Mouse (Mus musculus) MEL (cell line): ENCODE measurements around the gene Mau2. TPM values are rescaled to one million over a fixed set of nuclear protein-coding genes. Genes with fewer than 3 reads are reported as not detected.

Source experiments
- DNase-seq: peaks from one replicate; pipeline ENCODE4 v3.0.0; 2011; ENCODE audit warnings: low read depth, low spot score
- H3K27ac ChIP-seq: 2 replicates; pipeline ENCODE4 v1.5.1; 2012; ENCODE audit warnings: low read depth, mild to moderate bottlenecking, control low read depth, low read length, moderate library complexity; ENCODE audit not compliant: control insufficient read depth
- H3K27me3 ChIP-seq, 2 experiments: fragments of 150-350 bp in 1 of 2; sonication (generic) in 1 of 2; 2 replicates each; pipeline ENCODE4 v1.6.1; 2012; ENCODE audit warnings: low read length in 2 of 2, mild to moderate bottlenecking in 2 of 2, improper control_type of control experiment in 1 of 2, moderate library complexity in 1 of 2; ENCODE audit not compliant: insufficient read depth in 2 of 2, control insufficient read depth in 1 of 2
- H3K36me3 ChIP-seq, 2 experiments: 2 replicates each; pipeline ENCODE4 v1.6.1; 2012 to 2014; ENCODE audit warnings: low read length in 2 of 2, improper control_type of control experiment in 1 of 2, inconsistent platforms in 1 of 2, mild to moderate bottlenecking in 1 of 2; ENCODE audit not compliant: insufficient read depth in 2 of 2, control insufficient read depth in 1 of 2
- H3K4me1 ChIP-seq, 2 experiments: fragments of 150-350 bp in 1 of 2; sonication (generic) in 1 of 2; 2 replicates each; pipeline ENCODE4 v1.6.1; 2012; ENCODE audit warnings: low read length in 2 of 2, improper control_type of control experiment in 1 of 2, mild to moderate bottlenecking in 1 of 2; ENCODE audit not compliant: insufficient read depth in 2 of 2, control insufficient read depth in 1 of 2
- H3K4me3 ChIP-seq, 2 experiments: fragments of 150-350 bp in 1 of 2; sonication (generic) in 1 of 2; 2 replicates each; pipeline ENCODE4 v1.5.1; 2012; ENCODE audit warnings: low read depth in 2 of 2, low read length in 2 of 2, mild to moderate bottlenecking in 2 of 2, moderate library complexity in 2 of 2, control low read depth in 1 of 2, improper control_type of control experiment in 1 of 2; ENCODE audit not compliant: control insufficient read depth in 1 of 2, insufficient read depth in 1 of 2
- H3K79me2 ChIP-seq: 2 replicates; pipeline ENCODE4 v1.6.1; 2012; ENCODE audit warnings: mild to moderate bottlenecking, low read length, moderate library complexity; ENCODE audit not compliant: control insufficient read depth, poor library complexity, insufficient read depth
- H3K9ac ChIP-seq: 2 replicates; pipeline ENCODE4 v1.6.1; 2012; ENCODE audit warnings: low read depth, mild to moderate bottlenecking, control low read depth, low read length, moderate library complexity; ENCODE audit not compliant: control insufficient read depth, poor library complexity, severe bottlenecking
- H3K9me3 ChIP-seq: fragments of 150-350 bp; sonication (generic); replicated peaks from 2 replicates; pipeline ENCODE4 v1.6.1; 2012; ENCODE audit warnings: mild to moderate bottlenecking, low read length, improper control_type of control experiment, moderate library complexity; ENCODE audit not compliant: insufficient read depth
- BHLHE40 ChIP-seq: IDR thresholded peaks from 2 replicates; pipeline ENCODE4 v1.6.1; 2012; ENCODE audit warnings: low read depth, mild to moderate bottlenecking, inconsistent platforms, low read length, improper control_type of control experiment, borderline replicate concordance
- CHD1 ChIP-seq: IDR thresholded peaks from 2 replicates; pipeline ENCODE4 v1.6.1; 2012; ENCODE audit warnings: low read depth, mild to moderate bottlenecking, inconsistent platforms, low read length, improper control_type of control experiment
- CTCF ChIP-seq, 3 experiments: IDR thresholded peaks in 2 of 3; conservative IDR thresholded peaks in 1 of 3; 2 replicates each; pipeline ENCODE4 v1.5.1; 2011 to 2012; ENCODE audit warnings: low read length in 3 of 3, low read depth in 2 of 3, mild to moderate bottlenecking in 2 of 3, improper control_type of control experiment in 1 of 3, inconsistent platforms in 1 of 3, mixed read lengths in 1 of 3, moderate library complexity in 1 of 3; ENCODE audit not compliant: control insufficient read depth in 1 of 3, insufficient read depth in 1 of 3, poor library complexity in 1 of 3, severe bottlenecking in 1 of 3
- ELF1 ChIP-seq: IDR thresholded peaks from 2 replicates; pipeline ENCODE4 v1.6.1; 2014; ENCODE audit warnings: low read depth, mild to moderate bottlenecking, inconsistent platforms, low read length, improper control_type of control experiment, moderate library complexity
- GATA1 ChIP-seq: IDR thresholded peaks from 2 replicates; pipeline ENCODE4 v1.6.1; 2011; ENCODE audit warnings: low read depth, low read length, improper control_type of control experiment
- HCFC1 ChIP-seq: IDR thresholded peaks from 2 replicates; pipeline ENCODE4 v1.6.1; 2012; ENCODE audit warnings: low read depth, mild to moderate bottlenecking, inconsistent platforms, low read length, improper control_type of control experiment, moderate library complexity
- JUND ChIP-seq: IDR thresholded peaks from 2 replicates; pipeline ENCODE4 v1.6.1; 2011; ENCODE audit warnings: low read depth, mild to moderate bottlenecking, improper control_type of control experiment, low read length
- MAFK ChIP-seq: IDR thresholded peaks from 2 replicates; pipeline ENCODE4 v1.6.1; 2011; ENCODE audit warnings: low read depth, mild to moderate bottlenecking, low read length, improper control_type of control experiment, borderline replicate concordance
- MAX ChIP-seq: IDR thresholded peaks from 2 replicates; pipeline ENCODE4 v1.6.1; 2011; ENCODE audit warnings: low read length, improper control_type of control experiment
- MEF2A ChIP-seq: IDR thresholded peaks from 2 replicates; pipeline ENCODE4 v1.6.1; 2014; ENCODE audit warnings: low read depth, mild to moderate bottlenecking, inconsistent platforms, low read length, improper control_type of control experiment; ENCODE audit not compliant: poor library complexity, insufficient replicate concordance, severe bottlenecking; ENCODE audit errors: extremely low read depth
- MXI1 ChIP-seq: IDR thresholded peaks from 2 replicates; pipeline ENCODE4 v1.6.1; 2011; ENCODE audit warnings: mild to moderate bottlenecking, low read depth, low read length, improper control_type of control experiment
- MYC ChIP-seq: IDR thresholded peaks from 2 replicates; pipeline ENCODE4 v1.6.1; 2011; ENCODE audit warnings: low read depth, mild to moderate bottlenecking, low read length, improper control_type of control experiment, moderate library complexity
- NRF1 ChIP-seq: IDR thresholded peaks from 2 replicates; pipeline ENCODE4 v1.6.1; 2014; ENCODE audit warnings: low read depth, mild to moderate bottlenecking, inconsistent platforms, low read length, improper control_type of control experiment, moderate library complexity; ENCODE audit not compliant: poor library complexity, insufficient read depth, severe bottlenecking
- POLR2A ChIP-seq, 2 experiments: IDR thresholded peaks; 2 replicates each; pipeline ENCODE4 v1.6.1; 2011 to 2012; ENCODE audit warnings: low read length in 2 of 2, mild to moderate bottlenecking in 2 of 2, control low read depth in 1 of 2, improper control_type of control experiment in 1 of 2, low read depth in 1 of 2, moderate library complexity in 1 of 2; ENCODE audit not compliant: control insufficient read depth in 1 of 2, insufficient read depth in 1 of 2, poor library complexity in 1 of 2
- POLR2AphosphoS2 ChIP-seq: IDR thresholded peaks from 2 replicates; pipeline ENCODE4 v1.6.1; 2011; ENCODE audit warnings: low read length, improper control_type of control experiment
- POLR2AphosphoS5 ChIP-seq: IDR thresholded peaks from 2 replicates; pipeline ENCODE4 v1.6.1; 2012; ENCODE audit warnings: low read depth, borderline replicate concordance, mild to moderate bottlenecking, inconsistent platforms, low read length, moderate library complexity, mixed read lengths
- RAD21 ChIP-seq: IDR thresholded peaks from 2 replicates; pipeline ENCODE4 v1.6.1; 2011; ENCODE audit warnings: mild to moderate bottlenecking, low read depth, low read length, improper control_type of control experiment
- SIN3A ChIP-seq: IDR thresholded peaks from 2 replicates; pipeline ENCODE4 v1.6.1; 2012; ENCODE audit warnings: low read length, improper control_type of control experiment, inconsistent platforms
- SMC3 ChIP-seq: IDR thresholded peaks from 2 replicates; pipeline ENCODE4 v1.6.1; 2011; ENCODE audit warnings: low read depth, low read length, improper control_type of control experiment
- TBP ChIP-seq: IDR thresholded peaks from 2 replicates; pipeline ENCODE4 v1.8.0; 2011; ENCODE audit warnings: low read depth, low read length, improper control_type of control experiment
- TCF12 ChIP-seq: IDR thresholded peaks from 2 replicates; pipeline ENCODE4 v1.6.1; 2014; ENCODE audit warnings: low read depth, mild to moderate bottlenecking, inconsistent platforms, low read length, improper control_type of control experiment, moderate library complexity
- ZNF384 ChIP-seq: IDR thresholded peaks from 2 replicates; pipeline ENCODE4 v1.6.1; 2012; ENCODE audit warnings: low read depth, mild to moderate bottlenecking, inconsistent platforms, low read length, improper control_type of control experiment
- polyA plus RNA-seq, 2 experiments: library from polyadenylated mRNA; stranded (reverse) in 1 of 2; unstranded in 1 of 2; fragments of >175 nt in 1 of 2; fragments of >200 nt in 1 of 2; gene quantifications; 2 replicates each; pipeline versions ENCODE4 v1.2.1 to v1.2.4; 2012; ENCODE audit warnings: low replicate concordance in 2 of 2, low read depth in 1 of 2; ENCODE audit not compliant: insufficient read length in 2 of 2, insufficient read depth in 1 of 2, missing spikeins in 1 of 2
- total RNA-seq: library from RNA; depleted of rRNA; stranded (reverse); fragments of 300-350 nt; gene quantifications from 2 replicates; pipeline ENCODE4 v1.2.3, GENCODE M21; 2012

Mau2 gene
- total and polyA plus RNA-seq, 3 experiments, result 39.2 to 43.4 TPM; not detected in 1

DNA sequence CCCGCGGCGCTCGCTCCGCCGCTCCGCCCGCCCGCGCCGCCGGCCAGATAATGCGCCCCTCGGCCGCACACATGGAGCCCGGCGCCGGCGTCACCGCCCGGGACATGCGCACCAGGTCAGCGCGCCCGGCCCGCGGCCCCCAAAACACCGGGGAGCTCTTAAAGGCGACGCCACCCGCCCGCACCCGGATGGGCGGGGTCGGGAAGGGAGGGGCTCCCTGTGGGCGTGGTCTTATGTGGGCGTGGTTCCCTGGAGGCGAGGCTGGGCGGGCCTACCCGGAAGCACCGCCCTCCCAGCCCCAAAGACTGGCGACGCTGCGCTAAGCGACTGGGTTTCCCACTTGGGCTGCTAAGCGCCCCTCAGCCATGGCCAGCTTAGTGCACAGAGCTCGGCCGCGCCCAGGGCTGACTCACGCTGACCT is 68.3 kb downstream of the Mau2 start (continued):
- TF ChIP-seq HCFC1, result peak; percentile 73
- no peak for TF ChIP-seq POLR2AphosphoS5
- peak; percentile 54 for TF ChIP-seq MAX
- TF ChIP-seq TBP, result 0 out of 2 replicates have a peak, but pooled peaks have one; percentile 33
- no peak for TF ChIP-seq CTCF (IDR thresholded peaks at IDR 0.05 in 2 of 3, conservative IDR thresholded peaks at IDR 0.05 in 1 of 3; ENCODE audit: control insufficient read depth in 1 of 3, insufficient read depth in 1 of 3, low read depth in 2 of 3, low read length in 3 of 3, poor library complexity in 1 of 3, severe bottlenecking in 1 of 3)
- no peak for TF ChIP-seq BHLHE40
- TF ChIP-seq POLR2A (IDR thresholded peaks at IDR 0.05; ENCODE audit: control insufficient read depth in 1 of 2, insufficient read depth in 1 of 2, low read depth in 1 of 2, low read length in 2 of 2, poor library complexity in 1 of 2), result peak; percentile 66 to 72; a peak in 3 of 4 replicates
- no peak for TF ChIP-seq MAFK
- no peak for TF ChIP-seq RAD21
- no peak for TF ChIP-seq JUND
- TF ChIP-seq MYC, result 0 out of 2 replicates have a peak, but pooled peaks have one; percentile 5
- TF ChIP-seq GATA1, result no peak
- TF ChIP-seq MEF2A, result no peak; the same call in 1 of the 2 replicates
- TF ChIP-seq ZNF384, result no peak
- TF ChIP-seq ELF1, result peak; percentile 94
- TF ChIP-seq TCF12, result peak; percentile 53; the same call in 1 of the 2 replicates
- TF ChIP-seq SMC3, result no peak

DNA sequence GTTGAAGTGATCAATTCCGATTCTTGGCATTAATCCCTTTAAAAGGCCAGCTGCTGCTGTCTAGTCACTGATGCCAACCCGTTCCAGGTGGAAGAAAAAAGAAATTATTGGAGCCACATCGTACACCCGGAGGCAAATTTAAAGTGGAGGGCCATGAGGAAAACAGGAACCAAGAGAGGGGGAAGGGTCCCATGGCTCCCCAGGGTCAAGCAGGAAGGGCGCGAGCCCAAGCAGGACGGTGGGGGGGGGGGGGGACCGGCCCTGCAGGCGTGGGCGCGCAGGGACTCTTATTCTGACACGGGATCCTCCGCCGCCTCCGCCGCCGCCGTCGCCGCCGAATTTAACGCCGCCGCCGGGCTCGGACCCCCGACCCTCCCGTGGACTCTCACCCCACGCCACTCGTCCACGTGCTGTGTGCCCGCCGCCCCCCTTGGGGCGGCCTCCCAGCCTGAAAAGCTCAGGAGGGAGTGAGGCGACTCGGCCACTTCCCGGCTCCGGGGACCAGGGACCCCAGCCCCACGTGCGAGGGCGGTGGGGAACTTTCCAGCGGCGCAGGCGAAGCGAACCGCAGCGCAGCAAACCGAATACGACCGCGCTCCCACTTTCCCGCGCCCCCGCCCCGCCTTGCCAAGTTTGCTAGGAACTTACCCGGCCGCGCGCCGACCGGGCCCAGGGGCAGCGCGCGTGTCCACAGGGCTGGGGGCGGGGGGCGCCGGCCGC is 68.9 kb downstream of the Mau2 start:
- H3K36me3 ChIP-seq, result peaks cover 0 to 31% of the 10 kb centered on the region in 2 experiments; a peak in 2 of 4 replicates
- H3K79me2 ChIP-seq, result peaks cover 57% of the 10 kb centered on the region
- TF ChIP-seq SIN3A, result peak; percentile 41; the same call in 1 of the 2 replicates
- no peak for TF ChIP-seq POLR2A (IDR thresholded peaks at IDR 0.05; ENCODE audit: control insufficient read depth in 1 of 2, insufficient read depth in 1 of 2, low read depth in 1 of 2, low read length in 2 of 2, poor library complexity in 1 of 2)
- TF ChIP-seq NRF1, result 0 out of 2 replicates have a peak, but pooled peaks have one; percentile 6
- TF ChIP-seq MAX, result peak; percentile 34; the same call in 1 of the 2 replicates
- TF ChIP-seq POLR2AphosphoS2, result no peak
- peak; percentile 8; the same call in 1 of the 2 replicates for TF ChIP-seq MXI1
- peak; percentile 57; the same call in 1 of the 2 replicates for TF ChIP-seq CHD1
- 0 out of 2 replicates have a peak, but pooled peaks have one; percentile 11 for TF ChIP-seq MYC
- no peaks in the 10 kb centered on the region for H3K27me3 ChIP-seq
- peak overlapping the region; percentile 99 for H3K9ac ChIP-seq
- peak; percentile 49 for DNase-seq
- no peaks in the 10 kb centered on the region for H3K9me3 ChIP-seq
- peaks cover 11 to 33% of the 10 kb centered on the region in 2 experiments for H3K4me1 ChIP-seq
- H3K4me3 ChIP-seq, result peak overlapping the region; percentile 94 to 96
- H3K27ac ChIP-seq, result peak overlapping the region; percentile 77
